Mouse (Mus musculus) right cerebral cortex, postnatal 10 days (tissue): ENCODE results near the gene Fer.
A peak's percentile ranks its signal among the peaks of the same experiment; 100 is the strongest.
"Not testable (repeated sequence)": the region's sequence is repeated elsewhere in the genome, so short reads cannot be mapped to it uniquely, and the experiment has no call there.

Experiments used
- DNase-seq, 2 experiments: peaks; one replicate each; pipeline ENCODE4 v3.0.0; 2021; ENCODE audit warnings: low spot score in 2 of 2

Gene Fer

DNA sequence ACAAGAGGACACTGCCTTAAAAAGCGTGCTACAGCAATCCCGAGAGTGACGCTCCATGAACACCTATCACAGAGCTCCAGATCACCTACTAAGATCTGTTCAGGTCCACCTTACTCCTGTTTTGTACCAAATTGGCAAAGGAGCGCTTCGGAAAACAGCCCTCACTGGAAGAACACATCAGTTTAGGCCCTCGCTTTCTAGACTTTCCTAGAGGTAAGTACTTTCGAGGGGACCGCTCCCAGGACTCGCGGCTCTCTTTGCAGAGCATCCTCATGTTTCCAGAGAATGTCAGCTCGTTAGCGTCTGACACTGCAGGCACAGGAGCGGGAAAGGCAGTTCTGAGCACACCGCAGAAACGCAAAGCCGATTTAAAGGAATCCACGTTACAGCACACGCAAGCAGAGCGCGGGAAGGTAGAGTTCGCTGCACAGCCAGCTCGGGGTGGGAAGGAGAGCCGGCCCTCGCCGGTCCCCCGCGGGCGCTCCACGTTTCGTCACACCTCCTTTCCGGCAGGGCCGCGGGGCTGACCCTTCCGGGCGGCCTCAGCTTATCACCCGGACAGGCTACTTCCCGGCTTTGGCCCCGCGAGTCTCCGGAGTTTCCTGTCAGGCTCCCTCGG lies at the start of gene Fer:
Gene Fer (plus strand): TSS at position 51 of the 619 bp plus-strand sequence.
- DNase-seq = no peak

- no peak for DNase-seq
Measured at GRCm38 (mm10) chr17:63813552-63813951, 49.3 kb upstream of the Fer start.

- no peak for DNase-seq
Measured at GRCm38 (mm10) chr17:63818444-63819027, 44.3 kb upstream of the Fer start.

GRCm38 (mm10) chr17:63824141-63824540 lies 38.7 kb upstream of the Fer start:
- DNase-seq = no peak

DNA sequence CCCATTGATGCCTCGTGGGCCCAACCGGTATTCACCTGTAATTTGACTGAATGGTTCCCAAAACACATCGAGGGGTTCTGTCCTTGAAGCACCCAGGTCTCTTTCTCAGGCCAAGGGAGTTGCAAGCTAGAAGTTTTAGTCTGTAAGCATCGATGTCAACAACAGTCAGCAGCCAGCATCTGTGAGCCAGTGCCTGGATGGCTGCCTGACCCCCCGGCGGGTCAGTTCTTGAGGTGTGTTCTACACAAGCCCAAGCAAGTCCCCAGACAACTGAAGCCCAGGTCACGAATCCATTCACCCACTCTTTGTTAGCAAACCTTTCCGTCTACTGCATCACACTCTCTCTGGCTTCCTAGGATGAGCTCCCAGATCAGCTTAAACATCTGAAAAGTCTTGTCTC lies 36.7 kb upstream of the Fer start:
- DNase-seq = no peak

DNA sequence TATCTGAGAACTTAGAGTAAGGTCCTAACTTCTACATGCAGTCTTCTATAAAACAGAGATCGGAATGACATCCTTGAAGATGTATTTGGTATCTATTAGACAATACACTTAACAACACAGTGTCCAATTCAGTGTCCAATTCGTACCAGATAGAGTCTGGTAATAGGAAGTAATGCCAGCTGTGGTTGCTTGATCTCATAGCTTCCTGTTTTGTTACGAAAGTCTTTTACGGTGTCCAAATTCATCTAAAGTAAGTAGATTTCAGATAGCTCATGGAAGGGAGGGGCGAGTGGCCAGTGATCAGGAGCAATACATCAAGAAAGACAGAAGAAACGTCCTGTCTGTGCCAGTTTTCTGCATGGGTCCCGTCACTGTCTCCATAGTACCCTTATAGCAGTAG lies 36.1 kb upstream of the Fer start:
- DNase-seq = no peak

- no peak for DNase-seq
Measured at GRCm38 (mm10) chr17:63828561-63829332, 34.1 kb upstream of the Fer start.

- DNase-seq = no peak
Measured at GRCm38 (mm10) chr17:63831550-63831949, 31.3 kb upstream of the Fer start.

GRCm38 (mm10) chr17:63836223-63836622 lies 26.6 kb upstream of the Fer start:
- DNase-seq = no peak

GRCm38 (mm10) chr17:63836641-63837040 lies 26.2 kb upstream of the Fer start:
- peak in 1 of 2 experiments; percentile 28 for DNase-seq

GRCm38 (mm10) chr17:63838144-63838543 lies 24.7 kb upstream of the Fer start:
- no peak for DNase-seq

DNA sequence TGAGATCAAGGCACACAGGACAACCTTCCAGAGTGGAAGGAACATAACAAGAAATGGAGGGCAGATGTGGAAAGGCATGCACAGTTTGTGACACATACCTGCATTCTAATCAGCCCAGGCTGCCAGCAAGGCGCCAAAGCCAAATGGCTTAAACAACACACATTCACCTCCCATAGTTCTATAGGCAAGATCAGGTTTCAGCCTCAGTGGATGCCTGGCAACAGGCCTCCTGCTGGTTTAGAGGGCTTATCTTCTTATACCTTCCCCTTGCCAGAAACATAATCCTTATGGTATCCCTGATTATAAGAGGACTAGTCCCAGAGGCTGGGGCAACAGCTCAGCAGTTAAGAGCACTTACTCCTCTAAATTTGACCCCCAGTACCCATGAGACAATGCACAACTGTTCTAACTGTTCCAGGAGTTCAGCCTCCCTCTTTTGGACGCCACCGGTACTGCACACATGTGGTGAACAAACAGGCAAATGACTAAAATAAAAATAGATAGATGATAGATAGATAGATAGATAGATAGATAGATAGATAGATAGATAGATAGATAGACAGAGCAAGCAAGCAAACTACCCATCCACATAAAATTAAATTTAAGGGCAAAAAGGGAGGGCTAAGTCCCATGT lies 23.1 kb upstream of the Fer start:
- no peak for DNase-seq

DNA sequence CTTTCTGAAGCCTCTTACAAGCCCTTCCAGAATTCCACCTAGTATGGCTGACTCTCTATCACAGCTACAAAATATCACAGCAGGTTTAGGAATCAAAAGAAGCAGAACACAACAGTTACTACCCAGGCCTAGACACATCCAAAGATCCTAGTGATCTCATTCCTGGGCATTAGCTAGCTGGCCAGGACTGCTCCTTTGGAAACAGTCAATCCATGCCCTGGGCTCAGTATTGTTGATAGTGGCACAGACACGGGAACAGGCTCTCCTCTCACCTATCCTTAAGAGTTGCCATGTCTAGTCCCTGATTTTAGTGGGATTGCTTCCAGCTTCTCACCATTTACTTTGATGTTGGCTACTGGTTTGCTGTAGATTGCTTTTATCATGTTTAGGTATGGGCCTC lies 20.6 kb upstream of the Fer start:
- no peak for DNase-seq

GRCm38 (mm10) chr17:63844936-63845335 lies 17.9 kb upstream of the Fer start:
- no peak for DNase-seq

DNA sequence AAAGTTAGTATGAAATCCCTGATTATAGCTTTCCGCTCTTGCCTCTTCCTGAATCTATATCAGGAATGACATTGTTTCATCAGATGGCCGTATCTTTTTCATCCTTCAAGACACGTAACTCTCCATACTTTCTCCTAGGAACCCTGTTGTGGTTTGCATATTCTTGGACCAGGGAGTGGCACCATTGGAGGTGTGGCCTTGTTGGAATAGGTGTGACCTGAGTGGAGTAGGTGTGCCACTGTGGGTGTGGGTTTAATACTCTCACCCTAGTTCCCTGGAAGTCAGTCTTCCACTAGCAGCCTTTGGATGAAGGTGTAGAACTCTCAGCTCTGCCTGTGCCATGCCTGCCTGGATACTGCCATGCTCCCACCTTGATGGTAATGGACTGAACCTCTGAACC lies 17.1 kb upstream of the Fer start:
- DNase-seq = not testable (repeated sequence)

DNA sequence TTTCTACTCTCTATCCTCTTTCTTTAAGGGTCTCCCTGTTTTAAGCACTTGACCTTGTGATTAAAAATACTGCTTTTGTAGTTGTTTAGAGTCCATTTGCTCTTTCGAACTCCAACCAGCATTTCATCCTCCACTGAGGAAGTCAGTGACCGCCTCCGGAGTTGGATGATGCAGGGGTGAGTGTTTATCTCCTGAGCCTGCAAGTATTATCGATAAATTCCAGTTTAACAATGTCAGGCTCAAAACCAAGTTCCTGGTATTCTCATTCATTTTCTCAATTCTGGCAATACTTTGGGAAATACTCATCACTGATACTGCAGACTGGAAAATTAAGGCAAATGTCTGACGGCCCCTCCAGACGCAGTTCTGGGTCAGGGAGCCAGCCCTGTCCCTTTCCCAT lies 13.7 kb upstream of the Fer start:
- no peak for DNase-seq

GRCm38 (mm10) chr17:63849566-63849965 lies 13.3 kb upstream of the Fer start:
- peak; percentile 89 to 91 for DNase-seq

GRCm38 (mm10) chr17:63850016-63850415 lies 12.8 kb upstream of the Fer start:
- DNase-seq = no peak

- no peak for DNase-seq
Measured at GRCm38 (mm10) chr17:63857023-63857544, 5.8 kb upstream of the Fer start.

DNA sequence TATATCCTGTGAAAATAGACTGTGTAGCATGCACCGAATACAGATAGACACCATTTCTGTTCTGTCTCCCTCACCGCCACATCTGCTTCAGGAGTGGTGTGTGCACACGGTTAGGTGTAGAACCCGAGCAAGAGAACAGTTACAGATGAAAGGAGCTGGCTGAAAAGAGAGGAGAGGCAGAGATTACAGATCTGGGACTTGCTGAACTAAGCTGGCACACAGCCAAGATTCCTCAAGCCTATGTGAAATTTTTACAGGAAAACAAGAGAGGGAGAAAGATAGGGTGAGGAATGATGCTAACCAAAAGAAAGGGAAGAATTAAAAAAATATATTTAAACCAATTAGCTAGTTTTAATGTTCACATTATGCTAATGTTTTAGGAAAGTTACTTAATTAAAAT lies 1.9 kb upstream of the Fer start:
- no peak for DNase-seq

DNA sequence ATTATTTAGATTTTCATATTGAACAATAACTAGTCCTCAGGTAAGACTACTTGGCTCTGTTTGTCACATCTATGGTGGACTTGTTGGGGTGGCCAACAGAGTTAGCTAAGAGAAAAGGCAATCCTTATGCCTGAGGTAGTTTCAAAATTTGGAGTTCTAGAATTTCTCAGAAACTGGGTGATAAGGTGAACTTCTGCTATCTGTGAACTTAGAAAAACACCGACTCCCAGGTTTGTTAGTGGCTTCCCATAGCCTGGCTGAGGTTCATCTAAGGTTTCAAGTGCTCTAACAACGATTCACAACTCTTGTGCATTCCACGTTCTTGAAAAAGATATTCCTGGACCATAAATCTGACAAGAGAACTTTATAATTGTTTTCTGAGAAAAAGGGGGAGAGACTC lies 463 bp upstream of the Fer start:
- no peak for DNase-seq

GRCm38 (mm10) chr17:63863647-63864149 lies 836 bp downstream of the Fer start, which contains the start of gene A930002H24Rik:
A930002H24Rik (minus strand) TSS chr17:63863791.
- DNase-seq = peak; percentile 100
